ENCODE assay signal across 15 mouse cellular contexts in genomic region chr17:67213711-67214110, GRCm38 (mm10).
DNase-seq lines count a peak whose midpoint lies in the region; ATAC-seq and TF ChIP-seq lines count a peak whose summit lies in the region.
"Had no signal": no experiment of that assay in that cellular context is flagged by ENCODE, and none has a peak within 500 bp of the region (broad histone marks: within the 10 kb centered on the region; RNA-seq: fewer than 3 reads in every experiment).

No protein-coding gene starts in this region.

- peaks cover 61% of the 10 kb centered on the region for H3K4me1 ChIP-seq in embryonic facial prominence, embryonic 10.5 days
- H3K4me1 ChIP-seq in kidney, adult 2 months (ENCODE audit: control insufficient read depth, insufficient read depth, low read length), result no peaks in the 10 kb centered on the region
- H3K4me1 ChIP-seq in hindbrain, embryonic 10.5 days (replicated peaks), result peaks cover 13% of the 10 kb centered on the region
- H3K4me1 ChIP-seq in hindbrain, postnatal 0 days (ENCODE audit: insufficient read depth, low read length), result no peaks in the 10 kb centered on the region

- H3K9ac ChIP-seq in hindbrain, postnatal 0 days (replicated peaks; ENCODE audit: low read length), result no peak overlapping the region
- H3K9ac ChIP-seq: heart, embryonic 15.5 days; limb, embryonic 12.5 days; liver, postnatal 0 days had no signal

- TF ChIP-seq CTCF in kidney, adult 2 months (conservative IDR thresholded peaks at IDR 0.05; ENCODE audit: insufficient read depth, insufficient read length, low read depth, low read length), result no peak
- no peak for TF ChIP-seq CTCF in hindbrain, postnatal 0 days (IDR thresholded peaks at IDR 0.05; ENCODE audit: low read depth)

- peak overlapping the region; percentile 40 for H3K27ac ChIP-seq in embryonic facial prominence, embryonic 10.5 days (replicated peaks)
- H3K27ac ChIP-seq in kidney, adult 2 months (ENCODE audit: insufficient read depth, low read depth, low read length), result peak overlapping the region; percentile 12; the same call in 1 of the 2 replicates
- no peak overlapping the region for H3K27ac ChIP-seq in hindbrain, embryonic 10.5 days
- no peak overlapping the region for H3K27ac ChIP-seq in hindbrain, postnatal 0 days
- H3K27ac ChIP-seq: heart, embryonic 15.5 days; limb, embryonic 12.5 days had no signal

- no peaks in the 10 kb centered on the region for H3K27me3 ChIP-seq in embryonic facial prominence, embryonic 10.5 days (replicated peaks; ENCODE audit: low read depth, poor library complexity, severe bottlenecking)
- H3K27me3 ChIP-seq in kidney, adult 2 months (replicated peaks; ENCODE audit: control insufficient read depth, insufficient read depth, low read length), result no peaks in the 10 kb centered on the region
- H3K27me3 ChIP-seq in hindbrain, embryonic 10.5 days (ENCODE audit: insufficient read depth, poor library complexity, severe bottlenecking), result no peaks in the 10 kb centered on the region
- no peaks in the 10 kb centered on the region for H3K27me3 ChIP-seq in hindbrain, postnatal 0 days (ENCODE audit: insufficient read depth, low read length)
- H3K27me3 ChIP-seq: heart, embryonic 15.5 days; limb, embryonic 12.5 days had no signal

- no peak for TF ChIP-seq POLR2A in kidney, adult 2 months (IDR thresholded peaks at IDR 0.05; ENCODE audit: low read depth, low read length)

- H3K4me2 ChIP-seq in hindbrain, postnatal 0 days (ENCODE audit: low read depth, low read length), result no peak overlapping the region
- H3K4me2 ChIP-seq: heart, embryonic 15.5 days; limb, embryonic 12.5 days had no signal

- H3K9me3 ChIP-seq in embryonic facial prominence, embryonic 10.5 days, result no peaks in the 10 kb centered on the region
- no peaks in the 10 kb centered on the region for H3K9me3 ChIP-seq in hindbrain, embryonic 10.5 days
- no peaks in the 10 kb centered on the region for H3K9me3 ChIP-seq in hindbrain, postnatal 0 days (ENCODE audit: low read length)
- H3K9me3 ChIP-seq: heart, embryonic 15.5 days; limb, embryonic 12.5 days had no signal

- 13% methylated on average over 3 of the region's 3 CpGs for WGBS in embryonic facial prominence, embryonic 10.5 days
- WGBS in kidney, adult 2 months, result 30% methylated on average over 3 of the region's 3 CpGs
- WGBS in hindbrain, embryonic 10.5 days, result 16% methylated on average over 3 of the region's 3 CpGs
- WGBS in hindbrain, postnatal 0 days, result 27% methylated on average over 3 of the region's 3 CpGs

- no peak for ATAC-seq in hindbrain, postnatal 0 days
- ATAC-seq: activated CD4-positive, CD25-positive, alpha-beta regulatory T cell, adult 4 months; inflammation-experienced regulatory T-cells, adult 6 months; liver, postnatal 0 days had no signal

- peak; percentile 26 for DNase-seq in embryo, embryonic 10 days (ENCODE audit: low spot score)
- no peak for DNase-seq in embryo, embryonic 11 days
- DNase-seq in Muller cell, postnatal 12 days (ENCODE audit: inconsistent ontology term), result peak; percentile 71
- peak; percentile 37 for DNase-seq in embryonic facial prominence, embryonic 10.5 days (ENCODE audit: low spot score)
- DNase-seq in kidney, adult 2 months, result peak; percentile 75
- no peak for DNase-seq in layer of hippocampus, postnatal 14 days (ENCODE audit: low spot score in 2 of 2)
- no peak for DNase-seq in hindbrain, embryonic 10.5 days (ENCODE audit: low spot score)
- DNase-seq in hindbrain, postnatal 0 days (ENCODE audit: low spot score), result no peak
- DNase-seq: cerebellum, adult 11 months; liver, postnatal 0 days had no signal

- H3K4me3 ChIP-seq in embryonic facial prominence, embryonic 10.5 days, result no peak overlapping the region
- H3K4me3 ChIP-seq in kidney, adult 2 months (ENCODE audit: insufficient read depth, low read depth, low read length), result no peak overlapping the region
- H3K4me3 ChIP-seq in hindbrain, embryonic 10.5 days, result no peak overlapping the region
- H3K4me3 ChIP-seq in hindbrain, postnatal 0 days (ENCODE audit: low read length), result no peak overlapping the region
- H3K4me3 ChIP-seq: heart, embryonic 15.5 days; limb, embryonic 12.5 days had no signal

- H3K36me3 ChIP-seq in embryonic facial prominence, embryonic 10.5 days (replicated peaks), result no peaks in the 10 kb centered on the region
- H3K36me3 ChIP-seq in kidney, adult 2 months (ENCODE audit: control insufficient read depth, insufficient read depth, low read length), result no peaks in the 10 kb centered on the region
- no peaks in the 10 kb centered on the region for H3K36me3 ChIP-seq in hindbrain, embryonic 10.5 days
- no peaks in the 10 kb centered on the region for H3K36me3 ChIP-seq in hindbrain, postnatal 0 days (ENCODE audit: insufficient read depth, low read length)
- H3K36me3 ChIP-seq: G1E; heart, embryonic 15.5 days; limb, embryonic 12.5 days had no signal

Comparison
In these comparisons a context has a peak if more than half of its experiments do, and no peak if none do; other contexts are left out.
1. DNase-seq: peak in embryo, embryonic 10 days (single experiment), Muller cell, postnatal 12 days (single experiment), embryonic facial prominence, embryonic 10.5 days (single experiment) and kidney, adult 2 months (single experiment); none in embryo, embryonic 11 days (single experiment), layer of hippocampus, postnatal 14 days (0 of 2), hindbrain, embryonic 10.5 days (single experiment) and hindbrain, postnatal 0 days (single experiment).
2. H3K27ac ChIP-seq: peak in embryonic facial prominence, embryonic 10.5 days (single experiment) and kidney, adult 2 months (single experiment); none in hindbrain, embryonic 10.5 days (single experiment) and hindbrain, postnatal 0 days (single experiment).